Mouse (Mus musculus) MEL (cell line): ENCODE data around the gene Erbb4. TPM values are rescaled to one million over a fixed set of nuclear protein-coding genes. Genes with fewer than 3 reads are reported as not detected.

Source experiments
- DNase-seq: peaks from one replicate; pipeline ENCODE4 v3.0.0; 2011; ENCODE audit warnings: low read depth, low spot score
- H3K27ac ChIP-seq: 2 replicates; pipeline ENCODE4 v1.5.1; 2012; ENCODE audit warnings: low read depth, mild to moderate bottlenecking, control low read depth, low read length, moderate library complexity; ENCODE audit not compliant: control insufficient read depth
- H3K27me3 ChIP-seq, 2 experiments: fragments of 150-350 bp in 1 of 2; sonication (generic) in 1 of 2; 2 replicates each; pipeline ENCODE4 v1.6.1; 2012; ENCODE audit warnings: low read length in 2 of 2, mild to moderate bottlenecking in 2 of 2, improper control_type of control experiment in 1 of 2, moderate library complexity in 1 of 2; ENCODE audit not compliant: insufficient read depth in 2 of 2, control insufficient read depth in 1 of 2
- H3K36me3 ChIP-seq, 2 experiments: 2 replicates each; pipeline ENCODE4 v1.6.1; 2012 to 2014; ENCODE audit warnings: low read length in 2 of 2, improper control_type of control experiment in 1 of 2, inconsistent platforms in 1 of 2, mild to moderate bottlenecking in 1 of 2; ENCODE audit not compliant: insufficient read depth in 2 of 2, control insufficient read depth in 1 of 2
- H3K4me1 ChIP-seq, 2 experiments: fragments of 150-350 bp in 1 of 2; sonication (generic) in 1 of 2; 2 replicates each; pipeline ENCODE4 v1.6.1; 2012; ENCODE audit warnings: low read length in 2 of 2, improper control_type of control experiment in 1 of 2, mild to moderate bottlenecking in 1 of 2; ENCODE audit not compliant: insufficient read depth in 2 of 2, control insufficient read depth in 1 of 2
- H3K4me3 ChIP-seq, 2 experiments: fragments of 150-350 bp in 1 of 2; sonication (generic) in 1 of 2; 2 replicates each; pipeline ENCODE4 v1.5.1; 2012; ENCODE audit warnings: low read depth in 2 of 2, low read length in 2 of 2, mild to moderate bottlenecking in 2 of 2, moderate library complexity in 2 of 2, control low read depth in 1 of 2, improper control_type of control experiment in 1 of 2; ENCODE audit not compliant: control insufficient read depth in 1 of 2, insufficient read depth in 1 of 2
- H3K79me2 ChIP-seq: 2 replicates; pipeline ENCODE4 v1.6.1; 2012; ENCODE audit warnings: mild to moderate bottlenecking, low read length, moderate library complexity; ENCODE audit not compliant: control insufficient read depth, poor library complexity, insufficient read depth
- H3K9ac ChIP-seq: 2 replicates; pipeline ENCODE4 v1.6.1; 2012; ENCODE audit warnings: low read depth, mild to moderate bottlenecking, control low read depth, low read length, moderate library complexity; ENCODE audit not compliant: control insufficient read depth, poor library complexity, severe bottlenecking
- H3K9me3 ChIP-seq: fragments of 150-350 bp; sonication (generic); replicated peaks from 2 replicates; pipeline ENCODE4 v1.6.1; 2012; ENCODE audit warnings: mild to moderate bottlenecking, low read length, improper control_type of control experiment, moderate library complexity; ENCODE audit not compliant: insufficient read depth
- CHD1 ChIP-seq: IDR thresholded peaks from 2 replicates; pipeline ENCODE4 v1.6.1; 2012; ENCODE audit warnings: low read depth, mild to moderate bottlenecking, inconsistent platforms, low read length, improper control_type of control experiment
- CTCF ChIP-seq, 3 experiments: IDR thresholded peaks in 2 of 3; conservative IDR thresholded peaks in 1 of 3; 2 replicates each; pipeline ENCODE4 v1.5.1; 2011 to 2012; ENCODE audit warnings: low read length in 3 of 3, low read depth in 2 of 3, mild to moderate bottlenecking in 2 of 3, improper control_type of control experiment in 1 of 3, inconsistent platforms in 1 of 3, mixed read lengths in 1 of 3, moderate library complexity in 1 of 3; ENCODE audit not compliant: control insufficient read depth in 1 of 3, insufficient read depth in 1 of 3, poor library complexity in 1 of 3, severe bottlenecking in 1 of 3
- E2F4 ChIP-seq: IDR thresholded peaks from 2 replicates; pipeline ENCODE4 v1.6.1; 2011; ENCODE audit warnings: low read depth, low read length, improper control_type of control experiment, borderline replicate concordance
- ELF1 ChIP-seq: IDR thresholded peaks from 2 replicates; pipeline ENCODE4 v1.6.1; 2014; ENCODE audit warnings: low read depth, mild to moderate bottlenecking, inconsistent platforms, low read length, improper control_type of control experiment, moderate library complexity
- EP300 ChIP-seq, 2 experiments: IDR thresholded peaks; 2 replicates each; pipeline ENCODE4 v1.6.1; 2011; ENCODE audit warnings: improper control_type of control experiment in 2 of 2, low read length in 2 of 2, low read depth in 1 of 2, mild to moderate bottlenecking in 1 of 2
- JUND ChIP-seq: IDR thresholded peaks from 2 replicates; pipeline ENCODE4 v1.6.1; 2011; ENCODE audit warnings: low read depth, mild to moderate bottlenecking, improper control_type of control experiment, low read length
- MAFK ChIP-seq: IDR thresholded peaks from 2 replicates; pipeline ENCODE4 v1.6.1; 2011; ENCODE audit warnings: low read depth, mild to moderate bottlenecking, low read length, improper control_type of control experiment, borderline replicate concordance
- MAX ChIP-seq: IDR thresholded peaks from 2 replicates; pipeline ENCODE4 v1.6.1; 2011; ENCODE audit warnings: low read length, improper control_type of control experiment
- MEF2A ChIP-seq: IDR thresholded peaks from 2 replicates; pipeline ENCODE4 v1.6.1; 2014; ENCODE audit warnings: low read depth, mild to moderate bottlenecking, inconsistent platforms, low read length, improper control_type of control experiment; ENCODE audit not compliant: poor library complexity, insufficient replicate concordance, severe bottlenecking; ENCODE audit errors: extremely low read depth
- MXI1 ChIP-seq: IDR thresholded peaks from 2 replicates; pipeline ENCODE4 v1.6.1; 2011; ENCODE audit warnings: mild to moderate bottlenecking, low read depth, low read length, improper control_type of control experiment
- MYB ChIP-seq: IDR thresholded peaks from 2 replicates; pipeline ENCODE4 v1.6.1; 2011; ENCODE audit warnings: mild to moderate bottlenecking, low read depth, low read length, improper control_type of control experiment
- MYC ChIP-seq: IDR thresholded peaks from 2 replicates; pipeline ENCODE4 v1.6.1; 2011; ENCODE audit warnings: low read depth, mild to moderate bottlenecking, low read length, improper control_type of control experiment, moderate library complexity
- NELFE ChIP-seq: IDR thresholded peaks from 2 replicates; pipeline ENCODE4 v1.6.1; 2011; ENCODE audit warnings: low read depth, low read length, improper control_type of control experiment
- NRF1 ChIP-seq: IDR thresholded peaks from 2 replicates; pipeline ENCODE4 v1.6.1; 2014; ENCODE audit warnings: low read depth, mild to moderate bottlenecking, inconsistent platforms, low read length, improper control_type of control experiment, moderate library complexity; ENCODE audit not compliant: poor library complexity, insufficient read depth, severe bottlenecking
- POLR2AphosphoS2 ChIP-seq: IDR thresholded peaks from 2 replicates; pipeline ENCODE4 v1.6.1; 2011; ENCODE audit warnings: low read length, improper control_type of control experiment
- RAD21 ChIP-seq: IDR thresholded peaks from 2 replicates; pipeline ENCODE4 v1.6.1; 2011; ENCODE audit warnings: mild to moderate bottlenecking, low read depth, low read length, improper control_type of control experiment
- RCOR1 ChIP-seq: IDR thresholded peaks from 2 replicates; pipeline ENCODE4 v1.6.1; 2012; ENCODE audit warnings: low read depth, mild to moderate bottlenecking, inconsistent platforms, low read length, improper control_type of control experiment
- SIN3A ChIP-seq: IDR thresholded peaks from 2 replicates; pipeline ENCODE4 v1.6.1; 2012; ENCODE audit warnings: low read length, improper control_type of control experiment, inconsistent platforms
- TBP ChIP-seq: IDR thresholded peaks from 2 replicates; pipeline ENCODE4 v1.8.0; 2011; ENCODE audit warnings: low read depth, low read length, improper control_type of control experiment
- UBTF ChIP-seq: IDR thresholded peaks from 2 replicates; pipeline ENCODE4 v1.6.1; 2012; ENCODE audit warnings: low read depth, mild to moderate bottlenecking, inconsistent platforms, low read length, improper control_type of control experiment, moderate library complexity, borderline replicate concordance; ENCODE audit not compliant: insufficient read depth
- USF1 ChIP-seq: IDR thresholded peaks from 2 replicates; pipeline ENCODE4 v1.6.1; 2014; ENCODE audit warnings: low read depth, mild to moderate bottlenecking, inconsistent platforms, low read length, improper control_type of control experiment, moderate library complexity
- ZC3H11A ChIP-seq: IDR thresholded peaks from 2 replicates; pipeline ENCODE4 v1.6.1; 2012; ENCODE audit warnings: low read depth, mild to moderate bottlenecking, inconsistent platforms, low read length, improper control_type of control experiment
- polyA plus RNA-seq, 2 experiments: library from polyadenylated mRNA; stranded (reverse) in 1 of 2; unstranded in 1 of 2; fragments of >175 nt in 1 of 2; fragments of >200 nt in 1 of 2; gene quantifications; 2 replicates each; pipeline versions ENCODE4 v1.2.1 to v1.2.4; 2012; ENCODE audit warnings: low replicate concordance in 2 of 2, low read depth in 1 of 2; ENCODE audit not compliant: insufficient read length in 2 of 2, insufficient read depth in 1 of 2, missing spikeins in 1 of 2
- total RNA-seq: library from RNA; depleted of rRNA; stranded (reverse); fragments of 300-350 nt; gene quantifications from 2 replicates; pipeline ENCODE4 v1.2.3, GENCODE M21; 2012

Gene Erbb4
- total and polyA plus RNA-seq, 3 experiments, result not detected

GRCm38 (mm10) chr1:69105096-69105492, 2.8 kb downstream of the Erbb4 start:
- no peak for DNase-seq
- no peak overlapping the region for H3K9ac ChIP-seq
- TF ChIP-seq CTCF (IDR thresholded peaks at IDR 0.05 in 2 of 3, conservative IDR thresholded peaks at IDR 0.05 in 1 of 3; ENCODE audit: control insufficient read depth in 1 of 3, insufficient read depth in 1 of 3, low read depth in 2 of 3, low read length in 3 of 3, poor library complexity in 1 of 3, severe bottlenecking in 1 of 3) (no peak), NELFE (no peak), EP300 (IDR thresholded peaks at IDR 0.05; ENCODE audit: low read depth in 1 of 2, low read length in 2 of 2) (no peak), ZC3H11A (no peak), MEF2A (no peak), JUND (no peak), ELF1 (no peak), TBP (no peak), MAX (no peak), MAFK (no peak), E2F4 (no peak), MXI1 (no peak), RCOR1 (no peak), POLR2AphosphoS2 (no peak), CHD1 (no peak), MYB (no peak), USF1 (no peak), SIN3A (no peak)
- no peaks in the 10 kb centered on the region for H3K36me3 ChIP-seq
- no peaks in the 10 kb centered on the region for H3K9me3 ChIP-seq
- no peak overlapping the region for H3K27ac ChIP-seq
- H3K27me3 ChIP-seq, result no peaks in the 10 kb centered on the region
- no peaks in the 10 kb centered on the region for H3K79me2 ChIP-seq
- H3K4me1 ChIP-seq, result no peaks in the 10 kb centered on the region
- H3K4me3 ChIP-seq, result no peak overlapping the region

- Histone ChIP-seq H3K9ac (no peak overlapping the region), H3K27me3 (no peaks in the 10 kb centered on the region), H3K79me2 (no peaks in the 10 kb centered on the region), H3K27ac (no peak overlapping the region), H3K4me1 (no peaks in the 10 kb centered on the region), H3K4me3 (no peak overlapping the region), H3K9me3 (no peaks in the 10 kb centered on the region), H3K36me3 (no peaks in the 10 kb centered on the region)
- no peak for DNase-seq
- no peak for TF ChIP-seq MYC
- TF ChIP-seq UBTF, result no peak
- no peak for TF ChIP-seq RAD21
- no peak for TF ChIP-seq E2F4
- TF ChIP-seq NRF1, result no peak
- TF ChIP-seq, all 39 proteins: peak for 0
These were observed 4.6 kb downstream of the Erbb4 start for GRCm38 (mm10) chr1:69103211-69103706.
